Mouse (Mus musculus) heart, postnatal 0 days (tissue): ENCODE data around the gene Col9a2.

Experiments used
- CTCF ChIP-seq: IDR thresholded peaks from 2 replicates; pipeline ENCODE4 v1.5.1; 2016; ENCODE audit warnings: antibody characterized with exemption, control low read depth, low read depth
- EP300 ChIP-seq: IDR thresholded peaks from 2 replicates; pipeline ENCODE4 v1.6.1; 2016; ENCODE audit warnings: antibody characterized with exemption, low read depth

DNA sequence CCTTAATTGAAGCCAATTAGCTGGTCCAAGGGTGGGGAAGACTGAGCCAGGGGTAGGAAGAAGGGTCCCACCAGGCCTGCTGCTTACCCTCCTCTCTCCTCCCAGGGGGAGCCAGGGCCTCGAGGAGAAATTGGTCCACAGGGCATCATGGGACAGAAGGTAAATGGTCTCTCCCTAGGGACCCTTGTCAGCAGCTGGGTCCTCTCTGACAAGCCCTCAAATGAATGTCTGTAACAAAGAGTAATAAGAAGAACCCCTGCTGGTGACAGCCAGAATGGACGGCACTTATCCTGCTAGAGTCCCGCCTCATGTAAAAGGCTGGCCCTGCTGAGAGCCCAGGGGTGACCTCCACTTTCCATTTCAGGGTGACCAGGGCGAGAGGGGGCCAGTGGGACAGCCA lies 12.7 kb downstream of the Col9a2 start:
- TF ChIP-seq CTCF (no peak), EP300 (no peak)
